ENCODE assay signal across 25 mouse cellular contexts in the genomic region with DNA sequence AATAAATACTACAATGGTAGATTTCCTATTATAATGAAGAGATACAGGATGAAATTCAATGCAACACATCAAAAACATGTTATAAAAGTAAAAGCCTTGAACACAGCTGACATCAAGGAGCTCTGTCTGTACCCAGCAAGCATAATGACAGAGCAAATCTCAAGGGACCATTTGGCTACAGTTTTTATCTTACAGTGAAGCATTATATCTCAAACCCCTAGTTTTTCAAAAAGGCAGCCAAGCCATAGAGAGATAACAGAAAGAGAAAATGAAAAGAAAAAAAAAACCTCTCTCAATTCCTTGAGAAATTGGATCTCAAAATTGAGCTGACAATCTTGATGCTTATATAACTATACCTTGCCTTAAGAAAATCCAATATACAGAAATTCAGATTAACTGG. TPM values are rescaled to one million over a fixed set of nuclear protein-coding genes. Genes with fewer than 3 reads are reported as not detected.
DNase-seq lines count a peak whose midpoint lies in the region; ATAC-seq and TF ChIP-seq lines count a peak whose summit lies in the region.
"Had no signal": no experiment of that assay in that cellular context is flagged by ENCODE, and none has a peak within 500 bp of the region (broad histone marks: within the 10 kb centered on the region; RNA-seq: fewer than 3 reads in every experiment).

No protein-coding gene starts in this region.

- no peak overlapping the region for H3K27ac ChIP-seq in liver, embryonic 12.5 days
- no peak overlapping the region for H3K27ac ChIP-seq in liver, postnatal 0 days (ENCODE audit: low read depth)
- no peak overlapping the region for H3K27ac ChIP-seq in MEL (ENCODE audit: control insufficient read depth, low read depth, low read length)
- H3K27ac ChIP-seq: forebrain, embryonic 10.5 days; forebrain, embryonic 13.5 days; heart, adult 2 months; heart, embryonic 10.5 days; heart, embryonic 13.5 days; hindbrain, postnatal 0 days had no signal

- no peak overlapping the region for H3K9ac ChIP-seq in liver, embryonic 12.5 days
- no peak overlapping the region for H3K9ac ChIP-seq in liver, postnatal 0 days (replicated peaks)
- no peak overlapping the region for H3K9ac ChIP-seq in MEL (ENCODE audit: control insufficient read depth, low read depth, low read length, poor library complexity, severe bottlenecking)
- H3K9ac ChIP-seq: forebrain, embryonic 13.5 days; heart, embryonic 13.5 days had no signal

- peaks cover 17% of the 10 kb centered on the region for H3K4me1 ChIP-seq in liver, embryonic 12.5 days
- H3K4me1 ChIP-seq in liver, postnatal 0 days (ENCODE audit: insufficient read depth) = no peaks in the 10 kb centered on the region
- H3K4me1 ChIP-seq in MEL (ENCODE audit: control insufficient read depth in 1 of 2, insufficient read depth in 2 of 2, low read length in 2 of 2) = peaks cover 5 to 10% of the 10 kb centered on the region in 2 experiments

- ATAC-seq in liver, embryonic 12.5 days = peak; percentile 72
- no peak for ATAC-seq in liver, postnatal 0 days
- ATAC-seq: forebrain, embryonic 13.5 days had no signal

- TF ChIP-seq RAD21 in MEL (IDR thresholded peaks at IDR 0.05; ENCODE audit: low read depth, low read length) = no peak

- no peaks in the 10 kb centered on the region for H3K27me3 ChIP-seq in liver, embryonic 12.5 days (replicated peaks)
- no peaks in the 10 kb centered on the region for H3K27me3 ChIP-seq in liver, postnatal 0 days (ENCODE audit: insufficient read depth, low read length)
- no peaks in the 10 kb centered on the region for H3K27me3 ChIP-seq in MEL (ENCODE audit: control insufficient read depth in 1 of 2, insufficient read depth in 2 of 2, low read length in 2 of 2)
- H3K27me3 ChIP-seq: CH12.LX; forebrain, embryonic 13.5 days; heart, embryonic 13.5 days had no signal

- no peak for DNase-seq in liver, postnatal 0 days
- DNase-seq in MEL (ENCODE audit: low read depth, low spot score) = peak; percentile 38
- peak; percentile 20 for DNase-seq in induced T-regulatory cell, adult 2 months (ENCODE audit: low read depth)
- DNase-seq in ovary, adult 18-20 months (ENCODE audit: low spot score) = no peak
- no peak for DNase-seq in cerebellum, postnatal 14 days
- DNase-seq: adrenal gland, adult 2 months; adrenal gland, postnatal 14 days; B cell, adult 2 months; cerebellum, adult 11-12 months; cerebellum, adult 8-10 months; cerebellum, postnatal 10 days; gastrocnemius, postnatal 10 days; gastrocnemius, postnatal 36 days; heart, adult 2 months; heart, postnatal 14 days; heart, postnatal 4 days had no signal

- no peaks in the 10 kb centered on the region; the same call in 1 of the 2 replicates for H3K79me2 ChIP-seq in MEL (ENCODE audit: control insufficient read depth, insufficient read depth, low read length, poor library complexity)

- peaks cover 84% of the 10 kb centered on the region for H3K36me3 ChIP-seq in liver, embryonic 12.5 days
- H3K36me3 ChIP-seq in liver, postnatal 0 days (replicated peaks; ENCODE audit: insufficient read depth, low read length) = peaks cover 53% of the 10 kb centered on the region
- H3K36me3 ChIP-seq in MEL (ENCODE audit: control insufficient read depth in 1 of 2, insufficient read depth in 2 of 2, low read length in 2 of 2) = peaks cover 13 to 18% of the 10 kb centered on the region in 2 experiments

- no peak for TF ChIP-seq CTCF in liver, postnatal 0 days (IDR thresholded peaks at IDR 0.05; ENCODE audit: low read depth)
- no peak for TF ChIP-seq CTCF in MEL (IDR thresholded peaks at IDR 0.05 in 2 of 3, conservative IDR thresholded peaks at IDR 0.05 in 1 of 3; ENCODE audit: control insufficient read depth in 1 of 3, insufficient read depth in 1 of 3, low read depth in 2 of 3, low read length in 3 of 3, poor library complexity in 1 of 3, severe bottlenecking in 1 of 3)

- H3K4me3 ChIP-seq in liver, embryonic 12.5 days = no peak overlapping the region
- no peak overlapping the region for H3K4me3 ChIP-seq in liver, postnatal 0 days (ENCODE audit: low read depth, low read length)
- H3K4me3 ChIP-seq in MEL (ENCODE audit: control insufficient read depth in 1 of 2, insufficient read depth in 1 of 2, low read depth in 2 of 2, low read length in 2 of 2) = no peak overlapping the region
- H3K4me3 ChIP-seq: forebrain, embryonic 10.5 days; forebrain, embryonic 13.5 days; heart, adult 2 months; heart, embryonic 10.5 days; heart, embryonic 13.5 days had no signal

- no peak for TF ChIP-seq POLR2A in MEL (IDR thresholded peaks at IDR 0.05; ENCODE audit: control insufficient read depth in 1 of 2, insufficient read depth in 1 of 2, low read depth in 1 of 2, low read length in 2 of 2, poor library complexity in 1 of 2)

- H3K4me2 ChIP-seq in liver, embryonic 12.5 days = no peak overlapping the region
- H3K4me2 ChIP-seq in liver, postnatal 0 days (ENCODE audit: low read depth, low read length) = no peak overlapping the region
- H3K4me2 ChIP-seq: forebrain, embryonic 13.5 days; heart, embryonic 13.5 days; hindbrain, embryonic 14.5 days had no signal

- no peaks in the 10 kb centered on the region for H3K9me3 ChIP-seq in liver, embryonic 12.5 days (replicated peaks)
- no peaks in the 10 kb centered on the region for H3K9me3 ChIP-seq in liver, postnatal 0 days (ENCODE audit: low read length)
- H3K9me3 ChIP-seq in MEL (replicated peaks; ENCODE audit: insufficient read depth, low read length) = no peaks in the 10 kb centered on the region
- H3K9me3 ChIP-seq: forebrain, embryonic 10.5 days; forebrain, embryonic 13.5 days; G1E; heart, embryonic 10.5 days; heart, embryonic 13.5 days had no signal

- TF ChIP-seq EP300 in liver, postnatal 0 days (IDR thresholded peaks at IDR 0.05; ENCODE audit: low read depth) = no peak
- TF ChIP-seq EP300 in MEL (IDR thresholded peaks at IDR 0.05; ENCODE audit: low read depth in 1 of 2, low read length in 2 of 2) = peak; percentile 56 to 67; a peak in 3 of 4 replicates

TF ChIP-seq in MEL, 35 proteins besides CTCF, POLR2A, EP300 and RAD21 (continues in another document):
- TF ChIP-seq ZKSCAN1 (IDR thresholded peaks at IDR 0.05; ENCODE audit: low read depth, low read length) (no peak), CHD2 (IDR thresholded peaks at IDR 0.05; ENCODE audit: low read length) (no peak), NRF1 (IDR thresholded peaks at IDR 0.05; ENCODE audit: insufficient read depth, low read depth, low read length, poor library complexity, severe bottlenecking) (no peak), MAZ (IDR thresholded peaks at IDR 0.05; ENCODE audit: low read depth, low read length) (no peak), RCOR1 (IDR thresholded peaks at IDR 0.05; ENCODE audit: low read depth, low read length) (0 out of 2 replicates have a peak, but pooled peaks have one; percentile 19), NELFE (IDR thresholded peaks at IDR 0.05; ENCODE audit: low read depth, low read length) (no peak), ELF1 (IDR thresholded peaks at IDR 0.05; ENCODE audit: low read depth, low read length) (no peak), MAFK (IDR thresholded peaks at IDR 0.05; ENCODE audit: borderline replicate concordance, low read depth, low read length) (no peak), TAL1 (IDR thresholded peaks at IDR 0.05; ENCODE audit: low read length) (no peak), MYC (IDR thresholded peaks at IDR 0.05; ENCODE audit: low read depth, low read length) (no peak), ZMIZ1 (IDR thresholded peaks at IDR 0.05; ENCODE audit: low read depth, low read length) (no peak), USF1 (IDR thresholded peaks at IDR 0.05; ENCODE audit: low read depth, low read length) (no peak), TBP (IDR thresholded peaks at IDR 0.05; ENCODE audit: low read depth, low read length) (no peak), GABPA (IDR thresholded peaks at IDR 0.05; ENCODE audit: low read depth, low read length) (no peak), ZNF384 (IDR thresholded peaks at IDR 0.05; ENCODE audit: low read depth, low read length) (peak; percentile 81), E2F4 (IDR thresholded peaks at IDR 0.05; ENCODE audit: borderline replicate concordance, low read depth, low read length) (no peak), SIN3A (IDR thresholded peaks at IDR 0.05; ENCODE audit: low read length) (0 out of 2 replicates have a peak, but pooled peaks have one; percentile 23), ZC3H11A (IDR thresholded peaks at IDR 0.05; ENCODE audit: low read depth, low read length) (no peak), JUND (IDR thresholded peaks at IDR 0.05; ENCODE audit: low read depth, low read length) (no peak), SMC3 (IDR thresholded peaks at IDR 0.05; ENCODE audit: low read depth, low read length) (no peak), MAX (IDR thresholded peaks at IDR 0.05; ENCODE audit: low read length) (no peak), USF2 (IDR thresholded peaks at IDR 0.05; ENCODE audit: borderline replicate concordance in 1 of 2, insufficient read depth in 1 of 2, low read depth in 1 of 2, low read length in 2 of 2) (no peak), BHLHE40 (IDR thresholded peaks at IDR 0.05; ENCODE audit: borderline replicate concordance, low read depth, low read length) (no peak), KAT2A (conservative IDR thresholded peaks at IDR 0.05; ENCODE audit: low read depth, low read length) (no peak), UBTF (IDR thresholded peaks at IDR 0.05; ENCODE audit: borderline replicate concordance, insufficient read depth, low read depth, low read length) (no peak), TCF12 (IDR thresholded peaks at IDR 0.05; ENCODE audit: low read depth, low read length) (peak; percentile 59; the same call in 1 of the 2 replicates), MXI1 (IDR thresholded peaks at IDR 0.05; ENCODE audit: low read depth, low read length) (no peak), CHD1 (IDR thresholded peaks at IDR 0.05; ENCODE audit: low read depth, low read length) (no peak), MEF2A (IDR thresholded peaks at IDR 0.05; ENCODE audit: extremely low read depth, insufficient replicate concordance, low read depth, low read length, poor library complexity, severe bottlenecking) (no peak)

RNA-seq across cellular contexts. Expression of a gene that starts 41.0 kb away (rescaled TPM):
- 11.8 and 12.0 TPM in 2 replicates for polyA plus RNA-seq in liver, embryonic 12.5 days (2016; fragmentation: Nextera tagmentation; extraction: Ambion mirVana)
- polyA plus RNA-seq in liver, postnatal 0 days (2015; fragmentation: Nextera tagmentation; extraction: Ambion mirVana) = 5.2 and 5.8 TPM in 2 replicates
- 8.6 and 9.5 TPM in 2 replicates for total RNA-seq in MEL (2012; rRNA removed)
- 10 to 100 TPM in 1 of 2 experiments, not detected in 1; 14.7 TPM for polyA plus RNA-seq in MEL (2012; ENCODE audit: insufficient read depth in 1 of 2, insufficient read length in 2 of 2, low read depth in 1 of 2, low replicate concordance in 2 of 2, missing spikeins in 1 of 2)

RNA-seq across cellular contexts. Expression of a gene that starts 54.6 kb away (rescaled TPM):
- 90.3 and 91.6 TPM in 2 replicates for polyA plus RNA-seq in liver, embryonic 12.5 days (2016; fragmentation: Nextera tagmentation; extraction: Ambion mirVana)
- polyA plus RNA-seq in liver, postnatal 0 days (2015; fragmentation: Nextera tagmentation; extraction: Ambion mirVana) = 31.2 and 35.0 TPM in 2 replicates
- total RNA-seq in MEL (2012; rRNA removed) = 19.9 and 22.1 TPM in 2 replicates
- polyA plus RNA-seq in MEL (2012; ENCODE audit: insufficient read depth in 1 of 2, insufficient read length in 2 of 2, low read depth in 1 of 2, low replicate concordance in 2 of 2, missing spikeins in 1 of 2) = 10 to 100 TPM in 1 of 2 experiments, not detected in 1; 22.5 TPM

Comparison
In these comparisons a context has a peak if more than half of its experiments do, and no peak if none do; other contexts are left out.
1. DNase-seq: peak in MEL (single experiment) and induced T-regulatory cell, adult 2 months (single experiment); none in liver, postnatal 0 days (single experiment), ovary, adult 18-20 months (single experiment) and cerebellum, postnatal 14 days (0 of 2).